Mouse (Mus musculus) c-Kit-negative CD71-positive TER-119-positive erythroid progenitor cells, embryonic 14.5 days (primary cell): Measurements from ENCODE around the gene Bicd2.

Source experiments
- DNase-seq: peaks from one replicate; pipeline ENCODE4 v3.0.0-alpha.2; 2013; ENCODE audit warnings: low read depth, low spot score

Bicd2 gene

DNA sequence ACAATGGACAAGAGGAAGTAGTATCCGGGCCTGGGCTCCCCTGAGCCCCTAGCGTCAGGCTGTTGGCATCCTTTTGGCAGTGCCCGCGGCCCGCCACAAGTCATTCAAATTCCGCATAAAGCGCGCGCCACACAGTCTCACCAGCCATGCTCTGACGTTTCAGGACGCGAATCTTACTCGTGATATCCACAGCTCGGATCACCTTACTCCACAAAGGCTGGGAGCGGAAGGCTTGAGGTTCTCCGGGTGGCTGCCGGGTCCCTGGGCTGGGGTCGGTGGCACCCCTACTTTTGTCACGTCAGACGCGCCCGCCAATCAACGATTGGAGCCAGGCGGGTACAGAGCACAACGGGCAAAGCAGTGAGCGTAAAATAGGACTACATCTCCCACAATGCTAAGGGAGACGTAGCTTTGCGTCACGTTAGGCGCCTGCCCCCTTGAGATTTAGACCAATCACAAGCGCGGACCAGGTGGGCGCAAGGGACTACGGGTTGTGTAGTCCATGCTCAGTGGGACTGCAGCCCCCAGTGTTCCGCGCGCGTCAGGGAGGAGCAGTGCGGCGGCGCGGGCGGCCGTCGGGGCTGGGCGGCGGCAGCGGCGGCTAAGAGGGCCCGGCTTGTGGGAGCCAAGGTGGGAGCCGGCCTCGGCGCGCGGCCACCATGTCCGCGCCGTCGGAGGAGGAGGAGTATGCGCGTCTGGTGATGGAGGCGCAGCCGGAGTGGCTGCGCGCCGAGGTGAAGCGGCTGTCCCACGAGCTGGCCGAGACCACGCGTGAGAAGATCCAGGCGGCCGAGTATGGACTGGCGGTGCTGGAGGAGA, at the start of gene Bicd2:
Gene Bicd2, plus strand, starts transcription at position 574 of the 819 bp plus-strand sequence.
- DNase-seq = peak; percentile 95

DNA sequence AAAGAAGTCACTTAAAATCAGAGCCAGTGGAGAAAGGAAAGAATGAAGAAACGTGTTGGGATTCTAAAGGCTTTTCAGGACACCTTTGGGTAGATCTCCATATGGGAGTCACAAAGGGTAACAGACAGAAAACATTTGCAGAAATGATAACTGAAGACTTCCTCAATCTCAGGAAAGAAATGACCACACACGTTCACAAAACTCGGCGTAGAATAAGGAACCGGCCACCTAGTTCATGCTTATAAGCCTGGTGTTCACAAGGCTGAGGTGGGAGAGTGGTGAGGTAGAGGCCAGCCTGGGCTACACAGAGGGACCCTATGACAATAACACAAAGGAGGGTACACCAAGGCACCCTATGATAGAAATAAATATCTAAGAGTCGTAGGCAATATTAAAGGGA, 49.4 kb upstream of the Bicd2 start:
- DNase-seq = no peak

GRCm38 (mm10) chr13:49294108-49294507, 47.3 kb upstream of the Bicd2 start:
- DNase-seq = no peak

DNA sequence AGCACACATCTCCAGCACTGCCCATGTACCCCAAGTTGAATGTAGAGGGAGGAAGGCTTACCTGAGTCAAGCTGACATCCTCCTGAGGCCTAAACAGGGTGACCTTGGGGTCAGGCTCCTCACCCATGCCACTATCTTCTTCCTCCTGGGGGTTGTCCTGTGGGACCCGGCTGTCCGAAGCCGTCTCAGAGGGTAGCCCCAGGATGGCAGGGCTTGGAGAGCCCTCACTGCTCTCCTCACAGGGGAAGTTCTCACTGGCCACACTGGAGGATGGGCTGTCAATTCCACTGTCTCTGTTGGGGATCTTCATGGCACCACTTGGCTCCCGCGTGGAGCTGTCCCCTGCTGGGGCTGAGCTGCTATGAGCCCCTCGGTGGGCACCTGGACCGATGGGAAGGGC, 45.1 kb upstream of the Bicd2 start:
- no peak for DNase-seq

GRCm38 (mm10) chr13:49298514-49299381, 42.6 kb upstream of the Bicd2 start:
- DNase-seq = no peak

GRCm38 (mm10) chr13:49300771-49301170, 40.6 kb upstream of the Bicd2 start:
- no peak for DNase-seq

GRCm38 (mm10) chr13:49306771-49307310, 34.5 kb upstream of the Bicd2 start:
- DNase-seq = no peak

- no peak for DNase-seq
These were observed 33.9 kb upstream of the Bicd2 start for GRCm38 (mm10) chr13:49307311-49307969.

- no peak for DNase-seq
These were observed 33.2 kb upstream of the Bicd2 start for GRCm38 (mm10) chr13:49308206-49308605.

DNA sequence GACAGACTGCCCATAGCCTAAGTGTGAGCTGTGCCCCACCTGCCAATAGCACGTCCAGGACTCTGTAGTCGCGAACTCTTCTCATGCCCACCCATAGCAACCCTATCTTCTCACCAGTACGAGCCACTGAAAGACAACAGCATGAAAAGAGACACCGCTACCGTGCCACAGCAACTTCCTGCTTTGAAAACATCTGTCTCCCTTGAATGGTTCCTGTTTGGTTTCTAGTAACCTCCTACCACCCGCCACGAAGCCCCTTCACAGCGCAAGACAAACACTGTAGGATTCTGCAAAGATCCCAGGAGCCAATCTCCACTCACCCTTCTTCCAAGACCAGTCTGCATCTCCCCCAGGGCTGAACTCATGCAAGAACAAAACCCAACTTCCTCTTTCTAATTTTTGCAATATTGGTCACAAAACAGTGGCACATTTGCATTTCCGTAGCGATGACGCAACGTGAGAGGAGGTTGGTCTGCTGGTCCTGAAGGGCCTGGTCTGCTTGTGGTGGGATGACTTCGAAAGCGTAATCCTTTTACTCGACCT, 32.5 kb upstream of the Bicd2 start:
- no peak for DNase-seq

- DNase-seq = no peak
These were observed 31.9 kb upstream of the Bicd2 start for GRCm38 (mm10) chr13:49309501-49309900.

DNA sequence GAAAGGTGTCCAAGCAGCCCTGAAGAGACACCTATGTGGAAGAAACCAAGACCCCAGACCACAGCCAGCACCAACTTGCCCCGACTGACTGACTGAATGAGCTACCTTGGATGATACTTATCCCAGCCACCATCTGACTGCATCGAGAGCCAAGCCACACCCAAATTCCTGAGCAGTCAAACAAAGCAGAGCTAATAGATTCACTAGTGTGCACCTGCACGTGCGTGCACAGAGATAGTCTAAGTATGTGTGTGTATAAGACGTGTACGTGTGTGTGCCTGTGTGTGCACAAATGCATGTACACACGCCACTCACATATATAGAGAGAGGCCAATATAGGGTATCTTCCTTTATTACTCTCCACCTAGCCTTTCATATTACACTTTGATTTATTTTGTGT, 29.7 kb upstream of the Bicd2 start:
- DNase-seq = no peak

- no peak for DNase-seq
These were observed 24.8 kb upstream of the Bicd2 start for GRCm38 (mm10) chr13:49316386-49317162.

DNA sequence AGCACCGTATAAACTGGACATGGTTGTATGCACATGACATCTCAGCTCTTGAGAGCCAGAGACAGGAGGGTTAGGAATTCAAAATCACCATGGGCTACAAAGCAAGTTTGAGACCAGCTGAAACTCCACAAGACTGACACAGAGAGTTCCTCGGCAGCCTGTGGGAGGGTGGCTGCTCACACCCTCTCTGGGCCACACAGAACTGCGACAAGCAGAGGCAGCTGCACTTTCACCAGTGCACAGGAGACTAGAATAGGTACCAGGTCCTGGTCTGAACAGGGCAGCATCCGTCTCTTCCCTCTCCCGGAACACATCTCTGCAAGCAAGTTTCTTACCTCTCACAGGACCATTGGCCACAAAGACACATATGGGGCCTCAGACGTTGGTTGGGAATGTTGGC, 23.9 kb upstream of the Bicd2 start:
- DNase-seq = no peak

DNA sequence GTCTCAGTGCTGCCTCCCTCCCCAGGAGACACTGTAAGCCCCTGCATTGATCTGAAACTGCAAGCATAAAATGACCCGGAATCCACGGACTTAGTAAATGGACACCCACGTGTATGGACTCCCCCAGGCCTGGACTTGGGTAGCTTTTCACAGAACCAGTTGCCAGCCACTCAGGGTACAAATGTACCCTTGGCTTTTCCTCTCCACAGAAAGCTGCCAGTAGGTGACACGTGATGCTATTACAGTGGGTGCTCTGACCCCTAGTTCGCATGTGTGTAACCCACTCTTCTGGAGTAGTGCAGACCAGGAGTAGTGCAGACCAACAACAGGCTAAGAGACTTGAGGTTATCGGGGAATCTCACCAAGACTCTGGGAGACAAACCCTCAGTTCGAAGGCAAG, 23.5 kb upstream of the Bicd2 start:
- DNase-seq = no peak

- no peak for DNase-seq
These were observed 21.3 kb upstream of the Bicd2 start, which contains the start of gene Fgd3 for GRCm38 (mm10) chr13:49320040-49320439. Gene Fgd3, minus strand, starts transcription at chr13:49320311.

- DNase-seq = no peak
These were observed 20.9 kb upstream of the Bicd2 start for GRCm38 (mm10) chr13:49320514-49320913.

DNA sequence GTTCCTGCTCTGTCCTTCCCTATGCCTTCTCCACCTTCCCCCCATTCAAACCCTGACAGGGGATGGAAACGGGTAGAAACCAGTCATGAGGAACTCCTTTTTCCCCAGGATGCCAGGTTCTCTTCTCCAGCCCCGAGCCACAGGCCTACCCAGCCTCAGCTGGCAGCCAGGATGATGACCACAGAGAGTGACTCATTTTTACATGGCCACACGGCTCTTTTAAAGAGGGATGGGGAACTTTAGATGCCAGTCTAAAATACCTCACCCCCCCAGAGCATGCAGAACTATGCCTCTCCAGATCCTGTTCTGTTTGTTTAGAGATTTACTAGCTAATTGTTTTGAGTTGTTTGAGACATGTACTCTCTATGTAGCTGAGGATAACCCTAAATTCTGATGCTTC, 19.9 kb upstream of the Bicd2 start:
- no peak for DNase-seq

GRCm38 (mm10) chr13:49322169-49322568, 19.2 kb upstream of the Bicd2 start:
- no peak for DNase-seq

DNA sequence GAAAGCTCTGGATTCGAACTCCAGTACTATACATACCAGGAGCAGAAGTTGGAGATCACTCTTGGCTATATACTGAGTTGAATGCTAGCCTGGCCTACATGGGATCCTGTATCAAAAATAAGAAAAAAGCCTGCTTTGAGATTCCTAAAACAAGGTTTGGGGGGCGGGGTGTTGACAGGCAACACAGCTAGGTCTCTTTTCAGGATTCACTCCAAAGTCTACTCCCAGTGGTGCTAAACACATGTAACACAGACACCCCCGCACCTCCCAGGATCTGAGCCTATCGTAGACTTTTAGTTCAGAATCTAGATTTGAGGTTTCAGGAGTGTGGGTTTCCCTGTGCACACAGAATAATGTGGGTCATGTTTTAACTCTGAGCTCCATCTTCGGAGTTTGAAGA, 18.6 kb upstream of the Bicd2 start:
- no peak for DNase-seq

DNA sequence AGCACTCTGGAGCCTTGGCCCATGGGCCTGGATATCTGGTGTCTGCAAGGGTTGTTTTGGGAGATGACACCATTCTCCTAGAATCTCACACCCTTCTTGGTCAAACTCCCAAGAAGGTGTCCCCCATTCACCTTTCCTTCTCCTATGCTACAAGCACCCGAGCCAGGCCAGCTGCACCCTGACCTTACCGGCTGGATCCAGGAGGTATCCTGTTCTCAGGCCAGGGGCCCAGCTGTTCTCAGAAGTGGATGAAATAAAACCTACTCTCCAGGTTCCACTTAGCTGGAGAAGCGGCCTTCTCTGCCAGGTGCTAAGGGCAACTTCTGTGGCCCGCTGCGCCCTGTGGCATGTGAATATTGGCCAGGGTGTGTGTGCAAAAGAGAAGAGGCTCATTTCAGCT, 16.5 kb upstream of the Bicd2 start:
- no peak for DNase-seq
